Mouse (Mus musculus) cortical plate, adult 2 months (tissue): Measurements from ENCODE around the gene Mat2a.

ENCODE experiments used
- CTCF ChIP-seq: fragments of 200-500 bp; IDR thresholded peaks from 2 replicates; pipeline ENCODE4 v1.5.1; 2011; ENCODE audit warnings: mild to moderate bottlenecking, control low read depth, low read length; ENCODE audit not compliant: insufficient read depth; ENCODE audit errors: extremely low read depth
- POLR2A ChIP-seq: fragments of 200-500 bp; IDR thresholded peaks from 2 replicates; pipeline ENCODE4 v1.6.1; 2011; ENCODE audit warnings: mild to moderate bottlenecking, low read length, control low read depth; ENCODE audit not compliant: insufficient read depth; ENCODE audit errors: extremely low read depth

DNA sequence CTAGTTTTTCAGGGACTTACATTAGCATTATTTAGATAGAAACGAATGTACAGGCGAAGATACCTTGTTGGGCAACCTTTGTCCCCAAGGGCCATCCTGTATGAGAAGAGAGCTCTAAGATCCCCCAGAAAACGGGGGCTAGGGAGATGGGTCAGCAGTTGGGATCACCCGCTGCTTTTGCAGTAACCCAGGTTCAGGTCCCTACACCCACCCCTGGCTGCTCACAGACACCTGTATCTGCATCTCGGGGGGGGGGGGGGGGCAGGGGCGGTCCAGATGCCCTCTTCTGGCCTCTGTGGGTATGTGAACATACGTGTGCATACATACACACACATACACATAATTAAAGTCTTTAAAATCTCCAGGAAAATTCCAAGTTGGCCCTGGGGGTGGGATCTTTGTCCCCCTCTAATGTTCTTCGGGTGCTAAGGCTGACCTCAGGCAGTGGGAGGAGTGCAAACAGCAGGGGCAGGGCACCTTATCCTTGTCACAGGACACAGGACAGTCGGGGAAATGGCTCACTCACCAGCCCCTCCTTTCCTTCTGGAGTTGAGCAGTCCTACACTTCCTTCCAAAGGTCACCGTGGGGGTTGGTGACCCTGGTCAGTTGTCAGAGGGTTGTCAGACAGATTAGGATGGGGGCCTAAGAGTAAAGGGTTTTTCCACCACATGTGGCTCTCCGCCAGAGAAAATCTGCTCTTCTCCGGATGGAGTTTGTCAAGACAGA lies 48.4 kb downstream of the Mat2a start:
- TF ChIP-seq CTCF (no peak), POLR2A (no peak)
